Mouse (Mus musculus) layer of hippocampus, adult 9-10 months (tissue): ENCODE measurements around the gene Lsamp.

Source experiments
- DNase-seq: peaks from one replicate; pipeline ENCODE4 v3.0.0; 2022; ENCODE audit warnings: low spot score

The Lsamp gene

DNA sequence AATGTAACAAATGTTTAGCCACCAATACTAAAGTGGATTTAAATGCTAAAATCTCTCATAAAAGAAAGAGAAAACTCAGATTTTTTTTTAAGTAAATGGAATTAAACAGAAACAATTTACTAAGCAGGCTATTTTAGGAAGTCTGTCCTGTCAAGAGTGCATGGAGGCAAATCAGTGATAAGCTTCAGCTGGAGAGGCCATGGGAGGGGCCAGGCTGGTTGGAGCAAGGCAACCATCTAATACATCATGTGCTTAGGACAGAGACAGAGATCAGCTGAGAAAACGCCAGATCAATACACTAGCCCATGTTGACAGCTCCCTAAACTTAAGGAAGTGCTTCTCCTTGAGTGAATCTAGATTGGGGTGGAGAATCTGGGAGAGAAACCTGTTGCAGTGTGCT lies 1793.4 kb downstream of the Lsamp start:
- no peak for DNase-seq

DNA sequence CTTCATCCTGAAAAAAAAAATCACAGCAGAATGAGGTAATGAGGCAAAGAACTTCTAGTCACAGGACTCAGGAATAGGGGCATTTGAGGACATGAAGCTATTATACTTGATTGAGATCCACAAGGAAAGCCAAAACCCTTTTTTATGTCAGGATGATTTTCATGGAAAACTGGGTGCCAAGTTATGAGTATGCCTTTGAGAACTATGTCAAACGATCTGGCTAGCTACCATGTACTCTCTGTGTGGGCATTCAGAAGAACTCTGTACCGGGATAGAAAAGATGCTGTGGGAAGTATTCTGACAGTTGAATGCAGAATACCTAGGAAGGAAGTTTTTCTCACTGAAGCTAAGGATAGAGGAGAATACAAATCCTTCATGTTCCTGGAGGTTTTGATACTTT lies 1801.4 kb downstream of the Lsamp start:
- no peak for DNase-seq

DNA sequence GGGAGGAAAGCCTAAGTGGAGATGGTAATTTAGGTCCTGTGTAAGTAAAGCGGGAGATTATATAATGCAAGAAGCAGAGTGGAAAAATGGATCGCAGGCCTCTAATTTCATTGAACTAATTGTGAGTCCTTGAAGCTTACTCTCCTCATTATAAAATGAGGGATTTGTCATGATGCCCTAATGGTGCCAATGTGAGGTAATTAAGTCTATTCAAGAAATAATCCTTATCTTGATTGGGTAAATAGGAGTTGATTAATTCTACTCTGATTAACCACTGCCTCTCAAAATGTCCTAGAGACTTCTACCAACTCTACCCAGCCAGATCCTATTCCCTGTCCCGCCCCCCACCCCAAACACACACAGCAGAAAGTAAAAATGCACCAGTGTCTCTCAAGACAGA lies 1802.5 kb downstream of the Lsamp start:
- no peak for DNase-seq

DNA sequence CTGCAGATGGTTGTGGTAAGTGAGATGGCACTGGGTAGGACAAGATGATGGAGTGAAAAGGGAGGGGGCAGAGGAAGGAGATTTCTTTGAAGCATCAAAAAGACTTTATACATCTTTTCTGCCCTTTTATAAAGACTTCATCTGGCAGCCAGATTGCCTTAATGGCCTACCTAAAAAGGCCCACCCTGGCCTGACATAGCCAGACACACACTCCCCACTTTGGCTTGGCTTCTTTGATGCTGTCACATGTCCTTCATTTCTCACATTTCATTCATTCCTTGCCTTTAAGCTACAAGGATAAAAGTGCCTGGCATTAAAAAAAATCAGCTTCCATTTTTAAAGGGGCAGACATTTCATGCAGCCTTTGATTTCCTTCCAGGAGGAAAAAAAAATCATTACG lies 1803.0 kb downstream of the Lsamp start:
- no peak for DNase-seq

DNA sequence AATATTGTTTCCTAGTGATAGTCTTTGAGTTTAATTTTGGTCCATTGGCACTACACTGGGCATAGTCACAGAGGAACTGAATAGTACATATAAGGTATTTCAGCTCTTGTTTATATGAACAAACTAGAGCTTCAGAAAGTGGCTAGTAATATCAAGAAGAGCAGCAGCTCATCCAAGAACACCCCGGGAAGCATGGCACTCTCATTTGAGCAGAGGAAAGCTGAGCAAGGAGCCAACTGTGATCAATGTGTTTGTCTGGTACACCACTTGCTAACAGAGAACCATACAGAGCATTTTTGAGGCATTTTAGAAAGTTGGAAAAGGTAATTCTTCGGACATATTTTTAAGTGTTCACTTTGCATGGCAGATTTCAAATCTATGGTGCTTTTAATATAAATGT lies 1805.9 kb downstream of the Lsamp start:
- DNase-seq: no peak

DNA sequence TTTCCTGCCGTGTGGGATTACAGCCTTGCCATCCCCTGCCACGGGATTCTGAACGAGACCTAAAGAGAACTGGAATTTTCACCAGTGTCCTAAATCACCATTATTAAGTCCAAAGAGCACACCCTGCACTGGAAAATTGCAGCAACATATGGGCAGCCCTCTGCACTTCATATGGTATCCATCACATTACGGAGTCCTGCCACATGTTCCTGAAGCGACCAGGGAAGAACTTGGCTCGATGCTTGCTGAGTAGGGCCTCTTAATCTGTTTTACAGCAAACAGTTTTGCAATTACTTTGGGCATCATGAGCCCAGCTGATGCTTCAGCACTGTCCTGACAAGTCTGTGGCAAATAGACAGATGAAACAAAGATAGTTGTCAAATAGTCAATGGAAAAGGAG lies 1836.2 kb downstream of the Lsamp start:
- DNase-seq: no peak

DNA sequence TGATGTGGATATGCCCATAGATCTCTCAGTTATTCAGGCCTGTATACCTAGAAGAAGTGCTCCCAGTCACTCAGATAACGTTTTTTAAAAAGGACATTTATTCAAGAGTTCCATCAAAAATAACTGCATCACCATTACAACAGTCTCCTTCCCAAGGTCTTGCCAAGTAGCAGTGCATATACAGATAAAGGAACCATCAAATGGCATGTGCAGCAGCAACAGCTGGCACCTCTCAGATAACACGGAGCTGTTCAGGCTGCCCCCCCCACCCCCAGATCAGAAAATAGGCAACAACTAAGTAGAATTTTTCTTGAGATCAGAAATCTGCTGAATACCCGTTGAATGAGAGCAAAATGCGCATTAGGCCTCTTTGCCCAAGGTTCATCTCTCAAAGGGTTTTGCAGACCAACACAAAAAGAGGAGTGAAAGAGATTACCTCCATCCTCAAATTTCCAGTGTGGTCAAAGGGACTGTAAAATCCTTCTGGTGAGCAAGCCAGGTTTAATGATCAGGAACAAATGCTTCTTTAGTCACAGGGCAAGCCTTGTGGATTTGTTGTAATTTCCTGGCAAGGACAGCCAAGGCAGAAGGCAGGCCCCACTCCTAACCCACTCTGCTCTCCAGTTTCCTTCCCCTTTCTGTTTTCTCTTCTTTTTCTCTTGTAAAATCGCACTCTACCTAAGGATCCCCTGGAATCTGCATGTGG lies 1842.9 kb downstream of the Lsamp start:
- DNase-seq: no peak

DNA sequence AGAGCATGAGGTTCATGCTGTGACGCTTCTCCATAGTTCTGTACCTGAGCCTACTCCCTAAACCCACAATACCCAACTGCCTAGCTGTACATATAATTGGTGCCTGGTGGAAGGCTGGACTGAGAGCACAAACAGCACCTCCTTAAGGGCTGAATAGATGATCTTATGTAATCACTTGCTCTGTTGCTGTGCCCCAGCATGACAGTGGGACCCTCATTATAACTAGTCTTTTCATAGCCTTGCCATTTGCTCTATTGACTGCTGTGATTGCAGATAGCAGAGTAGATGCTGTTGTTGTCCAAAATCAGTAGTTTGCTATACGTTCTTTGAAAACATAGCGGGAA lies 1843.4 kb downstream of the Lsamp start:
- no peak for DNase-seq

DNA sequence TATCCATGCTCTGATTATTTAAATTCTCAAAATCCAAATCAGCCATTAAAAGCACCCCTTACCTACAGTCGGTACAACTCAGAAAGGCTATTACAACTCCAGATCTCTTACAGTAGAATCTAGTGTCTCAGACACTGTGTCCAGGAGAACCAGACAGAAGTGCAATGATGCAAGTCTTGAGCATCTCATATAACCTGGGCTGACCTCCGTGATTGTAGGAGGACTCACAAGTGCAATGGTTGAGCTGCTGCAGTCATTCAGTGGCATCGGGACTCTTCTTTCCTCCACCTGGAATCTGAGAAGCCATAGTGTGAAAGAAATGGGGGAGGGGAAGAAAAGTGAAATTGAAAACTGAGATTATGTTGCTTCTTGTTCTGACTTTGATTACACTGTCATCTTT lies 1850.5 kb downstream of the Lsamp start:
- DNase-seq: no peak

DNA sequence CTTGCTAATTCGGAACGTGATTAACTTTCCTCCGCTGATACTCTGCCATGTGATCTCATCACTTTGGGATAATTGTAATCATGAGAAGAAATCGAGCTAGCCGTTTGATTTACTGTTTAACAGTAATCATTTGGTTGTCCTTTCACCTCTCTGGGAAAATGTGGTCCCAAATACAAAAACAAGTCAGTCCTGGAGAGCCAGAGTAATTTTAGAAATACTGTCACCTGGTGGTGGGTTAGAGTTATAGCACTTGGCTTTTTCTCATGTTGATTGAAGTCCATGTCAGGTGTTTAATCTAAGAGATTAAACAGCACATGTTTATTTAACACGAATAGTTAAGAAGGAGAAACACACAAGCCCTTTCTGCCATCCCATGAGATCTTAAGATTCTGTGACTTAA lies 1851.6 kb downstream of the Lsamp start:
- DNase-seq: no peak

DNA sequence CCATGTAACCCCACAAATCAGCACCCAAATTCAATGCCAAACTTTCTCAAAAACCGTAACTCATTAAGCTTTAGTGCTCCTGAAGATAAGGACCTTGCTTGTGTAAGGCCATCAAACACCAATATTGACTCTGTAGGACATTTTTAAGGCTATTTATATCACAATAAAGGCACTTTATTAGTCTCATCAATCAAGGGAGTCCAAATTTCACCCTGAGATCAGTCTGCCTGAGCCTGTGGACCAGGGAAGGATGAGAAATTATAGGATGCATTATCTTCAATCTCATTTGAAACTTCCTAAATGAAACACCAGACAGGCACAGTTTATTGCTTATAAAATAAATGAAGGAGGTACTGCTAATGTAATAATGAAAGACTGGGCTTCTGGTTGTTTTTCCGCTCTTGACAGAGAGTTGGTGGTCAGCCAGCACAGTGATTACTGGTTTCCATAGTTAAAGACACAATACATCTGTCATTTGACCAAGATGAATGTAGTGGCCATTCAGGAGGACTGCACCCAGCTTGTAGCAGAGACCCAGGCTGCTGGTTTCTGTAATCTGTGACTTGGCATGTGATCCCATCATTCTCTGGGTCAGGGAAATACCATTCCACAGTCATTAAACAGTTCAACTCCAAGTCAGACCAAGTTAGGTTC lies 1855.7 kb downstream of the Lsamp start:
- no peak for DNase-seq

DNA sequence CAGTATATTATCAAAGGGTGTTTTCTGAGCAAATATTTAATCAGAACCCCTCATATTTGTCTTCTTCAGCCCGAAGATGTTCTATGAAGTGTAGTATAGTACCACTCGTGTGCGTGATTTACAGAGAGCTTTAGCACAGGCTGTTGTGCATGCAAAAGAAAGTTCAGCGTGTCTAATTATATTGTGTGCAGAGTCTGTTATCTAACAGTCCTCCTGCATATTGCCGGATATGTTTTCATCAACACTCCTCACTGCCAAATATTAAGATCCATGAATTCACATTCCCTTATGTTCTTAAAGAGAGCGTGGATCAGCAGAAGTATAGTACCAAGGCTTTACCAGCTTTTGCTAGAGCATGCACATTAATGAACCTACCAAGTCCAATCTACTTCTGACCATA lies 1862.7 kb downstream of the Lsamp start:
- DNase-seq: peak; percentile 15

DNA sequence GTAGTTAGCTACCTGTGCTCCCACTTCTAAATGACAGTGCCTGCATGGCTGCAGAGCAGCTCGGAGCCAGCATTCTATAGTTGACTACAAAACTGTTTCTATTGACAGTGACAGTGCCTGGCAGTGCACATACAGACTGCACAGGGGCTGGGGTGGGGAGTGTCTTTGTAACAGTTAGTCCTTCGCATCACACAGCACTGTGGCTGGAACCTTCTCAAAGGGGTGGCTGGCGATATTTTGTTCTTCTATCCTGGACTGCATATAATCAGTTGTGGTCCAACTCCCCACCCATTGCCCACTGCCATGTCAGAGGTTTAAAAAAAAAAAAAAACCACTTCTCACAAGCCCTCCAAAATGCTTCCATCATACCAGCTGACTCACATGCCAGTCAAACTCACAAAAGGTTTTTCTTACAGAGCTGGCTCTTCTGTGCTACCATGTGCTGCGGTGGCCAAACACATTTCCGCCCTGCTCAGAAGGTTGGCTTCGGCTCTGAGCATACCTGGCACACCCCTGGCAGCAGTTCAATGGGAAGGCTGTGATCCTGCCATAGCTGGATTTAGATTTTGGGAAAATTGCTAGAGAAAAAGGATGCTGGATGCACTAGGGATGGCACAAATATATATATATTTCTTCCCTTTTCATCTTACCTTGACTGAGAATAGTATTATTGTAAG lies 1887.9 kb downstream of the Lsamp start:
- DNase-seq: no peak

DNA sequence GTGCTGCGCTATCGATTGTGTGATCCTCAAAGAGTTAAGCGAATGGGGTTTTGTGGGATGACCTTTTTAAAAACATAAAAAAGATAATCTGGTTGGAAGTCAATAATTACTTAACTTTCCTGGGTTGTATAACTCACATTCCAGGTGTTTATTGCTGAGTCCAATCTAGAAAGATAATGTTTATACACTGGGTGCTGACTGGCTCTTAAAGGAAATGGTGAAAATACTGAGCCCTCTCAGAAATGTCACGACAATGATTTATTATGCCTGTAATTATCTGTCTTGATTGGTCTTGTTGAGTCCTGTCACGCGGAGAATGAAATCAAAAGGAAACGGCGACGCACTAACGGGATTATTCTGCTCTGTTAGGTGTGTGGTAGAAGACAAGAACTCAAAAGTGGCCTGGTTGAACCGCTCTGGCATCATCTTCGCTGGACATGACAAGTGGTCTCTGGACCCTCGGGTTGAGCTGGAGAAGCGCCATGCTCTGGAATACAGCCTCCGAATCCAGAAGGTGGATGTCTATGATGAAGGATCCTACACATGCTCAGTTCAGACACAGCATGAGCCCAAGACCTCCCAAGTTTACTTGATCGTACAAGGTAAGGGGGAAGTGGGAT lies 1904.5 kb downstream of the Lsamp start:
- DNase-seq: no peak

DNA sequence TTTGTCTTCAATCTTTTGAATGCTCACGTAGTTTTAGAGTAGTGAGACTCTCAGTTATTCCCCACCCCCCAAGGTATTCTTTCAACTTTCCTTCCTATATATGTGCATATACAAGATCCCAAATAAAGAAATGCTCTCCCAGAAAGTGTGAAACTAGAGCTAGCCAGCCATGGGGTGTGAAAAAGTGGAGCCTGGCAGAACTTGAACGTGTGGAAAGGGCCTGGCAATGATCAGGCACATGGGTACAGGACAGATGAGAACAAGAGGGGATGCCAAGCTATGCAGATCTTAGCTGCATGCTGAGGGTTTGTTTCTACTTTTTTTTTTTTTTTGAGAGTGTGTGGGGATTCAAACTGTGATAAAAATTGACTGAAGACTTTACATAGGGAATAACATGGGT lies 1916.6 kb downstream of the Lsamp start:
- no peak for DNase-seq

DNA sequence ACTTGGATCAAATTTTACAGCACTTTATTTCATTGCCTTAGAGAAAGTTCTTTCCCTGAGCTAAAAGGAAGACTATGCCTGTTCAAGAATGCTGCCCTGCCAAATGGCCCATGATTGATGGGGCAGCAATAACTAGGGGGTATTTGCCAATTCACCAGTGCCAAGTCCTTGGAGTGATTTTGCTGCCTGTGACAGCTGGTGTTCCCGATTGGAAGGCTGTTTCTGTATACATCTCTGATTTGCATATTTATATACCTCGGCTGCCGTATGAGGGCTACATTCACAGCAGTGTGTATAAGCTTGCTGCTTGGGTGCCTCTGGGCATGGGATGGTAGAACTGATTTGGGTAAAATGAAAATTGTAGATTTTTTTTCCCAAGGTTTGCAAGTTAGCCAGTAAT lies 1919.5 kb downstream of the Lsamp start:
- DNase-seq: no peak

DNA sequence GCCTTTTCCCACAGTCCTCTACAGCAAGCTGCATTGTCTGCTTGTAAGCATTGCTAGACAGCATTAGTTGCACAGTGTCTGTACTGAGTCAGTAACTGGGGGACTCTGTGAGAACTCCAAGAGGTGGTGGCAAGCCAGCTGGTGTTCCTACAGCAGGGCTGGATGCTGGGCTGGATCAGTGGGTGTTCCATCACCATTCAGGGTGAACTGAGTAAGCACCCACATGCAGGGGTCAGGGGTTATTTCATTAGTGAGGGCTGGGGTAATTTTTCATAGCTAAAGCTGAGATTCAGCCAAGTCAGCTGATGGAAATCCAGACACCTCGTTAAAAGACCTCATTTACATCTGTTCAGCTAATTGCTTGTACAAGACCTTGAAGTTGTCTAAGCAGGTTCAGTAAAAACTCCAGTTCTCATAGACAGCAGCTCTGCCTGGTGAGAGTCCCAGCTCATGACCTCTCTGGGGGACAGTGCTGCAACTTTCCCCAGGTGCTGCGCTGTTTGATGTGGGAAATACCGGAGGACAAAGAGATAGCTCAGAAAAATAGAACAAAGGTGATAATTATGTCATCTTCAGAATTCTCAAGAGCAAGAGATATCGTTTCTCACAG lies 1928.5 kb downstream of the Lsamp start:
- no peak for DNase-seq

DNA sequence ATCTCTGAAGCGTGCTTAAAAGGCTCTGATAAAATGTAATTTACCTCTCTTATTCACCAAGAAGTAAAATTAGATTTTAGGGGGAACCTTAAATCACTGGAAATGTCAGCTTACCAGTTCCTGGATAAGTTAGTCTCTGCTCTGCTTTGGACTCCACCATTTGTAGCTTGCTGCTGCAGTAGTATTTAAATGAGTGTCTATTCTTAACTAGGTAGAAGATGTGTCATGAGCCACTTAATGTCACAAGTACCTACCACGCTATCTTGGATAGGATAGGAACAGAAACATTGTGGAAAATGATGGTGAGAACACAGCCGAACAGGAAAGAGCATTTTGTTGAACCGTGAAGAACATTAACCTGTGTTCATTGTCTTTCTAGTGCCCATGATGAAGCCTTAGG lies 1929.2 kb downstream of the Lsamp start:
- no peak for DNase-seq

DNA sequence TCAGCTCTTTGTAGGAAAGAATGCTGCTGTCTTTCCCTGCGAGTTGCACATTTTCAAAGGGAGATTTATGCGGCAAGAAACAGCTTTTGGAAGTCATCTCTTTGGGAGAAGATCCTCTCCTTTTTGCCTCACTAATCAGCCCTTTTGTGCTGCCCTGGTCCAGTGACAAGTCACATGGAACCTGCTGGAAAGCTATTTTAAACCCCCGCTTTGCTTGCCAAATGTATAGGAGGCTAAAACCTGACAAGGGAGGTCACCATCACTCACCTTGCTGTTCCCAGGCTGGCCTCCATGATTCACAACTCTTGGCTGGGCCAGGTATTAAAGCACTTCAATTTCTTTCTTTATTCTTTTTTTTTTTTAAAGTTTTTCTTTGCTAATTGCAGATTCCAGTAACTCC lies 1932.2 kb downstream of the Lsamp start:
- DNase-seq: no peak

DNA sequence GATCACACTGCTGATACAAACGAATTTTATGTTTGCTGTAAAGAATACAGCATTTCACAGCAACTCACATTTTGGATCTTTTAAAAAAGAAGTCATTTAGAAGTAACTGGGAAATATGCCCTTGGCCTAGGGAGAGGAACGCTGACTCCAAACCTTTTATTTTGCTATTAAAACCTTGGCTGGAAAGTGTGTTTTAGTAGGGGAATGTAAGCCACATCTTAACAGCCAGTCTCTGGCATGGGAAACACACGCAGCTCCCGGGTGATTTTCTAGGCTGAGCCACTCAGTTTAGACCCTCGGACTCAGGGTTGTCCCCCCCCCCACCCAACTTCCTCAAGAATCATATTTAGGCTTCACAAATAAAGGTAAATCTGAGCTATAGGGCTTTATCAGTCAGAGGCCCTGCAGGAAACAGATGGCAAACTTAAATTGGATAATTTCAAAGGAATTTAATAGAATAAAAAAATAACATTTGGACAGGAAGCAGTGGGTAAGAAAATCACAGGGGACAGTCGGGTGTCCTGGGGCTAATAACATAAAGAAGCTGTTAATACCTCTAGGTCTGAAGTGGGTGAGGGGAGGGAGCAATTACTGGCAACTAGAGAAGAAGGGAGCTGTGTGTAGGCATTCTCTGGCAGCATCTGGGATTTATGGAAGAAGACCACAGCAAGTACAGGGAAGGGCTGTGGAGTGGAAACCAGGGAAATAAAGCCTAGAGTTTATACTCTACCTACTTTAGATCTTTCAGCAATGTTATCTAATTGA lies 1933.1 kb downstream of the Lsamp start:
- no peak for DNase-seq

DNA sequence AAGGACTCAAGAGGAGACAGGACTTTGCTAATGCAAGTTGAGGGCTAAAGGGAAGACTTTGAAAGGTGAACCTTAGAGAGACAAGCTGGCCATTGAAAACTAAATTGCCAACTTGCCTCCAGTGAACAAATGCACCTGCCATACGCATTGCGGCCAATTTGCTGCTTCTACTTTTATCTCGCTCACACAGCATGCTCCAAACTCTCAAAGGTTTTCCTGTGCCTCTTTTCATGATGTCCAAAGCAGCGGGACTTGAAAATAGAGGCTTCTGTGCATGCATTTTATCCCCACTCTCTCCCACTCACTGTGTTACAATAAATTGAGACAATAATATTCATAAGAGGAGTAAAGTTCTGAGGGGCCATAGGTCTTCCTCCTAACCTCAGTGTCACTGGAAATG lies 1945.4 kb downstream of the Lsamp start:
- no peak for DNase-seq

DNA sequence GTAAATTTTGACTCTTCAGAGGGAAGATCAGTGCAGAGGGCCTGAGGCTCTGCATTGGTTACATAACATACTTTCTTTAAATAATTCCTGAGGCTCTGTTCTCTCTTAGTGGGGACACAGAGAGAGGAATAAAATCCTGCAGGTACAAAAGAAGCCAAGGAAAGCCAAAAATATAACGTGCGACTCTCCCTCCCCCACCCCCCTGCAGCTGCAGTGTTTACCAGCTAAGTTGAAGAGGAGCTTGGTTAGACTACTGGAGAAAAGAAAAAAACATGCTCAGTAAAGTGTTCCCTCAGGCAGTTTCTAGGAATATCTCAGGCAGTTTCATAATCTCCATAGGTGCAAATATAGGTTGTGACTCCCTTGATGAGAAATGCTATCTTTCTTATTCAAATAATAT lies 1951.5 kb downstream of the Lsamp start:
- no peak for DNase-seq
